Mouse (Mus musculus) embryonic facial prominence, embryonic 11.5 days (tissue): Measurements from ENCODE around the gene Mrto4. TPM values are rescaled to one million over a fixed set of nuclear protein-coding genes. Genes with fewer than 3 reads are reported as not detected.

ENCODE experiments used
- ATAC-seq: fragments of 200-750 bp; cut with Nextera tagmentation; replicated peaks from 2 replicates; pipeline ENCODE4 v1.8.0; 2017; ENCODE audit warnings: low read depth; ENCODE audit not compliant: insufficient number of reproducible peaks, low FRiP score, low TSS enrichment
- DNase-seq: peaks from one replicate; pipeline ENCODE4 v3.0.0-alpha.2; 2015; ENCODE audit warnings: low spot score
- H3K27ac ChIP-seq: fragments of 300-500 bp; sonication (generic); replicated peaks from 2 replicates; pipeline ENCODE4 v1.5.1; 2014; ENCODE audit warnings: mild to moderate bottlenecking, low read depth, low read length, control low read depth
- H3K27me3 ChIP-seq: fragments of 300-500 bp; sonication (generic); 2 replicates; pipeline ENCODE4 v1.6.1; 2014; ENCODE audit warnings: mild to moderate bottlenecking, low read length, moderate library complexity, mixed read lengths; ENCODE audit not compliant: control insufficient read depth, insufficient read depth
- H3K36me3 ChIP-seq: fragments of 300-500 bp; sonication (generic); replicated peaks from 2 replicates; pipeline ENCODE4 v1.6.1; 2014; ENCODE audit warnings: low read depth, mild to moderate bottlenecking, low read length, moderate library complexity, mixed read lengths; ENCODE audit not compliant: control insufficient read depth, insufficient read depth
- H3K4me1 ChIP-seq: fragments of 300-500 bp; sonication (generic); 2 replicates; pipeline ENCODE4 v1.6.1; 2014; ENCODE audit warnings: low read length, mixed read lengths; ENCODE audit not compliant: control insufficient read depth, insufficient read depth
- H3K4me2 ChIP-seq: fragments of 300-500 bp; sonication (generic); 2 replicates; pipeline ENCODE4 v1.6.1; 2014; ENCODE audit warnings: low read depth, mild to moderate bottlenecking, control low read depth, low read length, moderate library complexity
- H3K4me3 ChIP-seq: fragments of 300-500 bp; sonication (generic); 2 replicates; pipeline ENCODE4 v1.5.1; 2014; ENCODE audit warnings: low read depth, low read length, control low read depth
- H3K9ac ChIP-seq: fragments of 300-500 bp; sonication (generic); replicated peaks from 2 replicates; pipeline ENCODE4 v1.6.1; 2014; ENCODE audit warnings: mild to moderate bottlenecking, control low read depth, low read length
- H3K9me3 ChIP-seq: fragments of 300-500 bp; sonication (generic); replicated peaks from 2 replicates; pipeline ENCODE4 v1.6.1; 2016; ENCODE audit warnings: mild to moderate bottlenecking, low read length, inconsistent platforms, mixed read lengths; ENCODE audit not compliant: control insufficient read depth
- WGBS: fragments of 180-500 bp; shearing (Covaris S2); extraction: QIAGEN DNeasy Blood & Tissue Kit; methylation state at CpG from one replicate; pipeline ENCODE4 v1.1.7; 2014; 5-methylcytosine and 5-hydroxymethylcytosine counted together
- polyA plus RNA-seq: library from polyadenylated mRNA; unstranded; fragments of >200 nt; fragmentation: Nextera tagmentation; extraction: Ambion mirVana; gene quantifications from 2 replicates; pipeline ENCODE4 v1.2.1, GENCODE M21; 2014

The Mrto4 gene
- polyA plus RNA-seq, 1 experiment from 2014 or later, result 145 TPM

DNA sequence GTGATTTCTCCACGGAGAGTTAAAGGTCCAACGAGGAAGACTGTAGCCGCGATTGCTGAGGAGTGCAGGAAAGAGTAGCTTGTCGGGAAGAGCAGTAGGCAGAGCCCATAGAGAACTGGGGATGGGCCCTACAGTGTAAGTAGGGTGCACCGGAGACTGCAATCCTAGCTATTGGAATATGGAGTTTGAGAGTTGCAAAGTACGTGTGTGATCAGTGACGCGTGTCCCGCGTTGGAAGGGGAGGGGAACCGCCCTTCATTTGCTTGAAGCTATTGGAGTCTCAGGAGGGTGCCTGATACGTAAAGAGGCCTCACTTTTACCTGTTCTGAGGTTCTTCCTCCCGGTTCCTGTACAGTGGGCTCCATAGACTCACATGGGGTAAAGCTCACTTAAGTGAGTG, 40.7 kb downstream of the Mrto4 start:
- ATAC-seq, result no peak

DNA sequence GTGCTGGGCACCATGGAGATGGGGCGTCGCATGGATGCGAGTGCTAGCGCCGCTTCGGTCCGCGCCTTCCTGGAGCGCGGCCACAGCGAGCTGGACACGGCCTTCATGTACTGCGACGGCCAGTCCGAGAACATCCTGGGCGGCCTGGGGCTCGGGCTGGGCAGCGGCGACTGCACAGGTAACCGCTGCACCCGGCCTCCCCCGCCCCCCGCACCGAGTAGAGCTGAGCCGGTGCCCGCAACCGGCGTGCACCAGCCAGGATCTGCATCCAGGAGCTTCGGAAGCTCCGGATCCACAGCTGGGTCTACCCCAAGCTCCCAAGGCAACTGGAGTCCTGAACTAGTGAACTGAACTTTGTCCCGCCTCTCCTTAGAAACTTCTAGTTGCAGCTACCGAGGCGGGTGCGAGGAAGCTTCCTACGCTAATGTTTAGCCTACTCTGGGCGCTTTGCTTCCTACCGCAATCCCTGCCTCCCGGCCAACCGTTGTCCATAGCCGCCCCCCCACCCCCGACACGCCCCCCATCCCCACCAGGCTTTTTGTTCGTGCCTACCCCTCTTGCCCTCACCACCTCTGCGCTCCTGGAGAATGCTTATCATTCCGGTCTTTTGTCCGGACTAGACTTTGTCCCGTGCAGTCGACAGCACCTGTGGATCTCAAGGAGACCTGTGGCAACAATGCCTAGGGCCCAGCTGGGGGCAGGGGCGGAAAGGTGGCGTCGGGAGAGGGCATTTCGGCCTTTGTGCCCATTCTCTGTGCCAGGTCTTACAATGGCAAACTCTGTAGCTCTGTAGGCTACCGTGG, 41.3 kb downstream of the Mrto4 start:
- peaks cover 3% of the 10 kb centered on the region; the same call in 1 of the 2 replicates for H3K36me3 ChIP-seq
- H3K4me1 ChIP-seq, result no peaks in the 10 kb centered on the region
- H3K27me3 ChIP-seq, result 0 out of 2 replicates have a peak, but pooled peaks cover 2% of the 10 kb centered on the region
- H3K9ac ChIP-seq, result peak overlapping the region; percentile 94
- H3K9me3 ChIP-seq, result no peaks in the 10 kb centered on the region
- WGBS, result under 1% methylated on average over 53 of the region's 53 CpGs
- DNase-seq (peak; percentile 48), ATAC-seq (peak; percentile 70)
- H3K27ac ChIP-seq, result peak overlapping the region; percentile 59
- peak overlapping the region; percentile 98 for H3K4me3 ChIP-seq
- H3K4me2 ChIP-seq, result peak overlapping the region; percentile 95

More for the DNA sequence above, 40.7 kb downstream of the Mrto4 start:
- Histone ChIP-seq H3K4me3 (peak overlapping the region; percentile 98), H3K4me2 (peak overlapping the region; percentile 95), H3K9me3 (no peaks in the 10 kb centered on the region), H3K9ac (peak overlapping the region; percentile 94), H3K4me1 (no peaks in the 10 kb centered on the region), H3K27ac (no peak overlapping the region), H3K27me3 (0 out of 2 replicates have a peak, but pooled peaks cover 2% of the 10 kb centered on the region), H3K36me3 (peaks cover 3% of the 10 kb centered on the region; the same call in 1 of the 2 replicates)
- WGBS, result 28% methylated on average over 14 of the region's 14 CpGs
- peak; percentile 14 for DNase-seq

DNA sequence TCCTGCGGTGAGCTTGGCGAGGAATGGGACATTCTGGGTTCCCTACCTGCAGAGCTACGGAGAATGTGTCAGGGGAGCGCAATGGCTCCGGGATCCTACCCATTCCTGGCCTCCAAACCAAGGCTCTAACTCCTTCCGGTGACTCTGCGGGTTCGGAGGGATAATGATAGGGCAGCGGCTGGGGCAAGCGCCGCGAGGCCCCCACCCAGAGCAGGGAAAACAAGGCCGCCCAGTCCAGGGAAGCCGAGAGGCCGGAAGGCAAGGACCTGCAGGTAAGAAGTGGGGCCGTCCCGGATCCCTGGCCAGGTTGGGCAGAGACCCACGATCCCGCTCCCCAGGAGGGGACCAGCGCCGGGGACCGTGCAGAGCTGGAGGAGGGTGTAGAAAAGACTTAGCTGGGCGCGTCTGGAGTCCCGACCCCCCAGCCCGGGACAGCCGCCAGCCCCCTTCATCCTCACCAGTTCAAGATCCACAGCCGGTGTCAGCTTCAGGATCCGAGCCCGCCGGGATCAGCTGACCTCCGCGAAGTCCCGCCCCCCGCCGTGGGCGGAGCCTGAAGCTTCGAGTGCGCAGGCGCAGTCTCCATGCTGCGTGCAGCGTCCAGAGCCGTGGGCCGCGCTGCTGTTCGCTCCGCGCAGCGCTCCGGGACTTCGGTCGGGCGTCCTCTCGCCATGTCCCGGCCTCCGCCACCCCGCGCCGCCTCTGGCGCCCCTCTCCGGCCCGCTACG, 42.0 kb downstream of the Mrto4 start, which contains the start of the genes Pqlc2 and Akr7a5:
Pqlc2 (minus strand) TSS at position 538 of the 728 bp plus-strand sequence.
Akr7a5 (plus strand) TSS at position 574 of the 728 bp plus-strand sequence.
- Histone ChIP-seq H3K27ac (peak within 1 kb of the TSS; percentile 59), H3K36me3 (peaks cover 3% of the 10 kb centered on the region; the same call in 1 of the 2 replicates), H3K27me3 (0 out of 2 replicates have a peak, but pooled peaks cover 2% of the 10 kb centered on the region), H3K4me2 (peak within 1 kb of the TSS; percentile 95), H3K4me3 (peak within 1 kb of the TSS; percentile 98), H3K9ac (peak within 1 kb of the TSS; percentile 94), H3K4me1 (no peaks in the 10 kb centered on the region), H3K9me3 (no peaks in the 10 kb centered on the region)
- under 1% methylated on average over 63 of the region's 63 CpGs for WGBS
- ATAC-seq (peak; percentile 84), DNase-seq (peak; percentile 98)

- WGBS, result 19% methylated on average over 6 of the region's 6 CpGs
Observed at GRCm38 (mm10) chr4:139309651-139310050, 42.7 kb downstream of the Mrto4 start.

DNA sequence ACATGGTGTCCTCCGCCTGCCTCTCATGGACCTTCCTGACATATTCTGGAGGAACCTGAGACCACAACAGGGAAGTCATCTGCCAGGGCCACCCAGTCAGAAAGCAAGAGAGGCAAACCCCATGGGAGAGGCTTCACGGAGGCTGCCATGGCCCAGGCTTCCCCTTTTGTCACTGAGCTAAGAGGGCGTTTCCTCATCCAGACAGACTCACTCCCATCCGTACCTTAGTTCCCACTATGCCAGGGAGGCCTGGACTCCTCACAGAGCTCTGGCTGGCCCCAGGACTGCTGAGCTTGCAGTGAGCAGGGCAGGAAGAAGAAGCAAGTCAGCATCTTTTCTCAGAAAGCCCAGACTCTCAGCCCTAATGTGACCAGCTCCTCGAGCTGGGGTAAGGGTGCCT, 44.5 kb downstream of the Mrto4 start:
- WGBS, result 90% methylated on average over 5 of the region's 5 CpGs
- Histone ChIP-seq H3K36me3 (no peaks in the 10 kb centered on the region), H3K9ac (no peak overlapping the region; the same call in 1 of the 2 replicates), H3K27ac (no peak overlapping the region), H3K4me2 (no peak overlapping the region), H3K4me3 (no peak overlapping the region), H3K9me3 (no peaks in the 10 kb centered on the region), H3K27me3 (0 out of 2 replicates have a peak, but pooled peaks cover 2% of the 10 kb centered on the region), H3K4me1 (no peaks in the 10 kb centered on the region)
- no peak for ATAC-seq
- DNase-seq, result no peak

More at GRCm38 (mm10) chr4:139309651-139310050, 42.7 kb downstream of the Mrto4 start:
- Histone ChIP-seq H3K4me1 (no peaks in the 10 kb centered on the region), H3K36me3 (no peaks in the 10 kb centered on the region), H3K9me3 (no peaks in the 10 kb centered on the region), H3K9ac (peak overlapping the region; percentile 94), H3K4me3 (peak overlapping the region; percentile 98), H3K4me2 (peak overlapping the region; percentile 95), H3K27me3 (0 out of 2 replicates have a peak, but pooled peaks cover 2% of the 10 kb centered on the region), H3K27ac (no peak overlapping the region)
- DNase-seq, result no peak
- no peak for ATAC-seq

GRCm38 (mm10) chr4:139305521-139305920, 46.9 kb downstream of the Mrto4 start:
- H3K4me1 ChIP-seq, result no peaks in the 10 kb centered on the region
- ATAC-seq (no peak), DNase-seq (no peak)
- H3K4me2 ChIP-seq, result no peak overlapping the region
- no peak overlapping the region for H3K9ac ChIP-seq
- H3K27me3 ChIP-seq, result 0 out of 2 replicates have a peak, but pooled peaks cover 2% of the 10 kb centered on the region
- WGBS, result 93% methylated on average over 3 of the region's 3 CpGs
- H3K27ac ChIP-seq, result no peak overlapping the region
- H3K36me3 ChIP-seq, result no peaks in the 10 kb centered on the region
- no peaks in the 10 kb centered on the region for H3K9me3 ChIP-seq
- no peak overlapping the region for H3K4me3 ChIP-seq

GRCm38 (mm10) chr4:139302241-139302640, 50.1 kb downstream of the Mrto4 start:
- H3K36me3 ChIP-seq, result no peaks in the 10 kb centered on the region; the same call in 1 of the 2 replicates
- no peaks in the 10 kb centered on the region for H3K27me3 ChIP-seq
- 63% methylated on average over 5 of the region's 5 CpGs for WGBS
- H3K27ac ChIP-seq, result no peak overlapping the region
- no peak overlapping the region for H3K4me3 ChIP-seq
- no peak overlapping the region for H3K9ac ChIP-seq
- H3K9me3 ChIP-seq, result no peaks in the 10 kb centered on the region
- H3K4me2 ChIP-seq, result no peak overlapping the region
- DNase-seq (no peak), ATAC-seq (no peak)
- no peaks in the 10 kb centered on the region for H3K4me1 ChIP-seq
